Mouse (Mus musculus) liver, embryonic 16.5 days (tissue): ENCODE measurements around the gene Rufy2. TPM values are rescaled to one million over a fixed set of nuclear protein-coding genes. Genes with fewer than 3 reads are reported as not detected.

ENCODE experiments used
- ATAC-seq: fragments of 200-750 bp; cut with Nextera tagmentation; 2 replicates; pipeline ENCODE4 v1.8.0; 2017; ENCODE audit warnings: low read depth, mild to moderate bottlenecking, moderate number of reproducible peaks, moderate library complexity
- H3K27ac ChIP-seq: fragments of 300-500 bp; sonication (generic); 2 replicates; pipeline ENCODE4 v1.5.1; 2014; ENCODE audit warnings: mild to moderate bottlenecking, low read length
- H3K27me3 ChIP-seq: fragments of 300-500 bp; sonication (generic); 2 replicates; pipeline ENCODE4 v1.6.1; 2014; ENCODE audit warnings: low read depth, low read length, mixed read lengths; ENCODE audit not compliant: control insufficient read depth, insufficient read depth
- H3K36me3 ChIP-seq: fragments of 300-500 bp; sonication (generic); 2 replicates; pipeline ENCODE4 v1.6.1; 2014; ENCODE audit warnings: mild to moderate bottlenecking; ENCODE audit not compliant: control insufficient read depth, insufficient read depth
- H3K4me1 ChIP-seq: fragments of 300-500 bp; sonication (generic); 2 replicates; pipeline ENCODE4 v1.6.1; 2014; ENCODE audit warnings: low read depth, low read length, mixed read lengths; ENCODE audit not compliant: control insufficient read depth
- H3K4me2 ChIP-seq: fragments of 300-500 bp; sonication (generic); 2 replicates; pipeline ENCODE4 v1.6.1; 2014; ENCODE audit warnings: low read depth, low read length, mixed read lengths
- H3K4me3 ChIP-seq: fragments of 300-500 bp; sonication (generic); 2 replicates; pipeline ENCODE4 v1.5.1; 2014; ENCODE audit warnings: low read depth, mild to moderate bottlenecking, low read length
- H3K9ac ChIP-seq: fragments of 300-500 bp; sonication (generic); 2 replicates; pipeline ENCODE4 v1.6.1; 2014; ENCODE audit warnings: low read depth, low read length
- H3K9me3 ChIP-seq: fragments of 300-500 bp; sonication (generic); replicated peaks from 2 replicates; pipeline ENCODE4 v1.6.1; 2016; ENCODE audit warnings: low read length; ENCODE audit not compliant: control insufficient read depth
- WGBS: fragments of 180-500 bp; shearing (Covaris S2); extraction: QIAGEN DNeasy Blood & Tissue Kit; methylation state at CpG from one replicate; pipeline ENCODE4 v1.1.7; 2014; ENCODE audit not compliant: insufficient replicate concordance; 5-methylcytosine and 5-hydroxymethylcytosine counted together
- polyA plus RNA-seq: library from polyadenylated mRNA; unstranded; fragments of >200 nt; fragmentation: Nextera tagmentation; extraction: Ambion mirVana; gene quantifications from 2 replicates; pipeline ENCODE4 v1.2.1, GENCODE M21; 2015

The Rufy2 gene
- polyA plus RNA-seq, 1 experiment from 2014 or later = 2.6 TPM

- H3K4me3 ChIP-seq = no peak overlapping the region
- no peak for ATAC-seq
- H3K9ac ChIP-seq = no peak overlapping the region
- peaks cover 14% of the 10 kb centered on the region for H3K4me1 ChIP-seq
- H3K27ac ChIP-seq = no peak overlapping the region
- WGBS = 69% methylated on average over 4 of the region's 4 CpGs
- no peaks in the 10 kb centered on the region for H3K27me3 ChIP-seq
- no peaks in the 10 kb centered on the region for H3K9me3 ChIP-seq
- no peak overlapping the region for H3K4me2 ChIP-seq
- no peaks in the 10 kb centered on the region for H3K36me3 ChIP-seq
Measured at GRCm38 (mm10) chr10:63028396-63028795, 48.4 kb downstream of the Rufy2 start.

- WGBS = 52% methylated on average over 3 of the region's 3 CpGs
Measured at GRCm38 (mm10) chr10:63032267-63032666, 52.2 kb downstream of the Rufy2 start.

GRCm38 (mm10) chr10:63032956-63033355 is 52.9 kb downstream of the Rufy2 start:
- no peak for ATAC-seq
- H3K4me3 ChIP-seq = no peak overlapping the region
- WGBS = 58% methylated on average over 3 of the region's 3 CpGs
- H3K36me3 ChIP-seq = no peaks in the 10 kb centered on the region
- no peaks in the 10 kb centered on the region for H3K4me1 ChIP-seq
- H3K9ac ChIP-seq = no peak overlapping the region
- no peaks in the 10 kb centered on the region for H3K9me3 ChIP-seq
- no peak overlapping the region for H3K4me2 ChIP-seq
- no peak overlapping the region for H3K27ac ChIP-seq
- no peaks in the 10 kb centered on the region for H3K27me3 ChIP-seq

More at GRCm38 (mm10) chr10:63032267-63032666, 52.2 kb downstream of the Rufy2 start:
- H3K4me1 ChIP-seq = no peaks in the 10 kb centered on the region
- no peak overlapping the region for H3K4me2 ChIP-seq
- no peak for ATAC-seq
- H3K36me3 ChIP-seq = no peaks in the 10 kb centered on the region
- no peak overlapping the region for H3K9ac ChIP-seq
- no peak overlapping the region for H3K27ac ChIP-seq
- H3K9me3 ChIP-seq = no peaks in the 10 kb centered on the region
- H3K27me3 ChIP-seq = no peaks in the 10 kb centered on the region
- H3K4me3 ChIP-seq = no peak overlapping the region

- Histone ChIP-seq H3K27me3 (no peaks in the 10 kb centered on the region), H3K4me1 (no peaks in the 10 kb centered on the region; the same call in 1 of the 2 replicates), H3K9me3 (no peaks in the 10 kb centered on the region), H3K4me2 (peak overlapping the region; percentile 34), H3K27ac (no peak overlapping the region), H3K4me3 (no peak overlapping the region; the same call in none of the 2 replicates), H3K36me3 (no peaks in the 10 kb centered on the region), H3K9ac (no peak overlapping the region)
- peak; percentile 59; the same call in 1 of the 2 replicates for ATAC-seq
- 68% methylated on average over 14 of the region's 14 CpGs for WGBS
Measured at GRCm38 (mm10) chr10:63038571-63039320, 58.7 kb downstream of the Rufy2 start.

- H3K9ac ChIP-seq = no peak overlapping the region
- H3K4me1 ChIP-seq = no peaks in the 10 kb centered on the region; the same call in 1 of the 2 replicates
- no peak overlapping the region for H3K27ac ChIP-seq
- 52% methylated on average over 5 of the region's 5 CpGs for WGBS
- H3K36me3 ChIP-seq = no peaks in the 10 kb centered on the region
- no peaks in the 10 kb centered on the region for H3K27me3 ChIP-seq
- no peak overlapping the region for H3K4me2 ChIP-seq
- no peak for ATAC-seq
- no peaks in the 10 kb centered on the region for H3K9me3 ChIP-seq
- no peak overlapping the region for H3K4me3 ChIP-seq
Measured at GRCm38 (mm10) chr10:63039867-63040628, 60.0 kb downstream of the Rufy2 start.

GRCm38 (mm10) chr10:63043154-63043553 is 63.1 kb downstream of the Rufy2 start:
- Histone ChIP-seq H3K9ac (no peak overlapping the region), H3K9me3 (no peaks in the 10 kb centered on the region), H3K27ac (no peak overlapping the region), H3K4me1 (no peaks in the 10 kb centered on the region; the same call in 1 of the 2 replicates), H3K4me2 (no peak overlapping the region), H3K27me3 (no peaks in the 10 kb centered on the region), H3K36me3 (no peaks in the 10 kb centered on the region), H3K4me3 (no peak overlapping the region)
- no peak for ATAC-seq
- 56% methylated on average over 3 of the region's 3 CpGs for WGBS

GRCm38 (mm10) chr10:63047751-63048150 is 67.7 kb downstream of the Rufy2 start:
- no peaks in the 10 kb centered on the region for H3K4me1 ChIP-seq
- no peak overlapping the region for H3K9ac ChIP-seq
- no peaks in the 10 kb centered on the region for H3K27me3 ChIP-seq
- H3K4me2 ChIP-seq = no peak overlapping the region
- no peak overlapping the region for H3K4me3 ChIP-seq
- WGBS = 63% methylated on average over 8 of the region's 8 CpGs
- H3K27ac ChIP-seq = no peak overlapping the region
- H3K36me3 ChIP-seq = no peaks in the 10 kb centered on the region
- no peak for ATAC-seq
- no peaks in the 10 kb centered on the region for H3K9me3 ChIP-seq

GRCm38 (mm10) chr10:63049106-63049505 is 69.1 kb downstream of the Rufy2 start:
- 54% methylated on average over 1 of the region's 2 CpGs for WGBS
- Histone ChIP-seq H3K9ac (no peak overlapping the region), H3K36me3 (no peaks in the 10 kb centered on the region), H3K4me3 (no peak overlapping the region), H3K27me3 (no peaks in the 10 kb centered on the region), H3K9me3 (no peaks in the 10 kb centered on the region), H3K27ac (no peak overlapping the region), H3K4me1 (no peaks in the 10 kb centered on the region), H3K4me2 (no peak overlapping the region)
- ATAC-seq = no peak

GRCm38 (mm10) chr10:63051267-63051666 is 71.2 kb downstream of the Rufy2 start:
- H3K27me3 ChIP-seq = no peaks in the 10 kb centered on the region
- H3K9me3 ChIP-seq = no peaks in the 10 kb centered on the region
- WGBS = 25% methylated on average over 7 of the region's 7 CpGs
- no peak for ATAC-seq
- H3K4me3 ChIP-seq = no peak overlapping the region
- no peaks in the 10 kb centered on the region for H3K36me3 ChIP-seq
- no peak overlapping the region for H3K27ac ChIP-seq
- H3K9ac ChIP-seq = no peak overlapping the region
- H3K4me2 ChIP-seq = no peak overlapping the region
- no peaks in the 10 kb centered on the region for H3K4me1 ChIP-seq
